Mouse (Mus musculus) adrenal gland, postnatal 0 days (tissue): ENCODE measurements around the gene Gm10999. TPM values are rescaled to one million over a fixed set of nuclear protein-coding genes. Genes with fewer than 3 reads are reported as not detected.

Experiments used
- polyA plus RNA-seq: library from polyadenylated mRNA; unstranded; fragments of >200 nt; fragmentation: Nextera tagmentation; extraction: Ambion mirVana; gene quantifications from 2 replicates; pipeline ENCODE4 v1.2.1, GENCODE M21; 2015

The Gm10999 gene
- polyA plus RNA-seq = not detected in 2 replicates

DNA sequence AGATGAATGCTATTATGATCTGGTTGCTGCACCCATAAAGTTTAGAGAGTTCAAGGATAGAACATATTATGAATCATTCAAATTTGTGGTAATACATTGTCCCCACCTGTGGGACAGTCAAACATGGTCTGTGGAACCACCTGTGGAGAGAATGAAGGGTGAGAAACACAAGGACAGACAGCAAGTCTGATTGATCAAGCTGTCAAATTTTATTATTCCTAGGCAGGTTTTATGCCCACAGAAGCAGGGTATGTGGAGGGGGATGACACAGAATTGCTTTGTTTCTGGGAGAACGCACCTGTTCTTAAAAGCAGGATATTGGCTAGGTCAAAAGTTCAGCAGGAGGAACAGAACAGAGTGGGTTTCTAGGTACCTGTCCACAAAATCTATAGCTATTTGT is at the start of gene Gm10999:
TSS of gene Gm10999 (minus strand) at position 101 of the 400 bp plus-strand sequence.

Other genes starting within 250 kb of the Gm10999 start
- not detected in 2 replicates for gene Ccdc7a, start 66.1 kb downstream of the Gm10999 start, polyA plus RNA-seq
- gene Ccdc7b, start 64.5 kb downstream of the Gm10999 start, polyA plus RNA-seq = not detected in 2 replicates
- gene 2610044O15Rik8, start 102.7 kb upstream of the Gm10999 start, polyA plus RNA-seq = 31.4 and 48.9 TPM in 2 replicates